Mouse (Mus musculus): ENCODE measurements around the gene Snph. TPM values are rescaled to one million over a fixed set of nuclear protein-coding genes. Genes with fewer than 3 reads are reported as not detected.

Gene Snph
- polyA plus RNA-seq, 1 experiment from 2014 or later = 21.6 TPM

DNA sequence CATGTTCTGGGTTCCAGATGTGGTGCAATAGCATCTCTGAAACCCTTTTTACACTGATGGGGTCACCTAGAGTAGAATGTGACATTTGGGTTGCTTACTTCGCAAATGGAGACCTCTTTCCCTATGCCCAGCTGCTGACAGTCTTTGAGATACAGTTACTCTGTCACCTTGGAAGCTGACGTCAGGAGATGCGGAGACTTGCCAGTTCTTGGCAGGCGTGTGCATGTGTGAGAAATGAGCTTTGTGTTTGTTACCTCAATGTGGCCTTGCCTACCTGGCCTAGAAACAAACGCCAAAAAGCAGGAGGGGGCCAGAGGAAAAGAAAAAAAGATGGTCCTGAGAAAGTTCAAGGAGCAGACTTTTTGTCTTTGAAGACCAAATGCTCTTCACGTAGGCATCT is 65.5 kb downstream of the Snph start:
- Histone ChIP-seq H3K36me3 (ENCODE audit: control insufficient read depth, insufficient read depth, low read length) (peaks cover 11% of the 10 kb centered on the region), H3K9ac (ENCODE audit: low read depth, low read length) (no peak overlapping the region), H3K9me3 (replicated peaks; ENCODE audit: control insufficient read depth, low read length, poor library complexity, severe bottlenecking) (no peaks in the 10 kb centered on the region), H3K4me1 (ENCODE audit: control insufficient read depth, insufficient read depth, low read length) (no peaks in the 10 kb centered on the region), H3K4me2 (ENCODE audit: low read length) (no peak overlapping the region), H3K4me3 (ENCODE audit: low read depth, low read length) (no peak overlapping the region), H3K27ac (ENCODE audit: low read length) (no peak overlapping the region), H3K27me3 (ENCODE audit: control insufficient read depth, insufficient read depth, low read depth, low read length) (no peaks in the 10 kb centered on the region)
- WGBS = 85% methylated on average over 6 of the region's 6 CpGs
- ATAC-seq = no peak

- WGBS = 83% methylated on average over 3 of the region's 3 CpGs
- no peak overlapping the region for H3K27ac ChIP-seq (ENCODE audit: low read length)
These were observed 67.4 kb downstream of the Snph start for GRCm38 (mm10) chr2:151564986-151565385.

DNA sequence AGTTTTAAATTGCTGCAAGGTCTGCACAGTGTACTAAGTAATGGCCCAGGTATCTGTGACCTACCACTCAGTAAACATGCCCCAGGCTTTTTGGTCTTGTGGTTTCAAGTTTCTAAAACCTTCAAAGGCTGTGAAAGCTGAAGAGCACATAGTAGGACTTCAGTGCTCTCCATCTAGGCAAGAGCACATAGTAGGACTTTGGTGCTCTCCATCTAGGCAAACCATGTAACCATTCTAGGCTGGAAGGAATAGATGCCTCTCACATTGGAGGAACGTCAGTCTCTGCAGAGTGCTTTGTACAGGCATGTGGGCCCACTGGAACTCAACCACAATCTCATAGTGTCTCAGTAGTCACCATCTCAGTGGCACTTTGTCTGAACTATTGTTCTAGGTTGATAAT is 68.4 kb downstream of the Snph start:
- Histone ChIP-seq H3K9ac (ENCODE audit: low read depth, low read length) (no peak overlapping the region), H3K4me1 (ENCODE audit: control insufficient read depth, insufficient read depth, low read length) (no peaks in the 10 kb centered on the region), H3K9me3 (replicated peaks; ENCODE audit: control insufficient read depth, low read length, poor library complexity, severe bottlenecking) (no peaks in the 10 kb centered on the region), H3K4me2 (ENCODE audit: low read length) (no peak overlapping the region), H3K4me3 (ENCODE audit: low read depth, low read length) (no peak overlapping the region), H3K27me3 (ENCODE audit: control insufficient read depth, insufficient read depth, low read depth, low read length) (no peaks in the 10 kb centered on the region), H3K36me3 (ENCODE audit: control insufficient read depth, insufficient read depth, low read length) (peaks cover 30% of the 10 kb centered on the region), H3K27ac (ENCODE audit: low read length) (no peak overlapping the region)
- ATAC-seq = no peak
- WGBS = 89% methylated on average over 1 of the region's 1 CpGs

More at GRCm38 (mm10) chr2:151564986-151565385, 67.4 kb downstream of the Snph start:
- no peak overlapping the region for H3K4me2 ChIP-seq (ENCODE audit: low read length)
- H3K36me3 ChIP-seq (ENCODE audit: control insufficient read depth, insufficient read depth, low read length) = peaks cover 21% of the 10 kb centered on the region
- no peak overlapping the region for H3K4me3 ChIP-seq (ENCODE audit: low read depth, low read length)
- ATAC-seq = no peak
- no peak overlapping the region for H3K9ac ChIP-seq (ENCODE audit: low read depth, low read length)
- H3K27me3 ChIP-seq (ENCODE audit: control insufficient read depth, insufficient read depth, low read depth, low read length) = no peaks in the 10 kb centered on the region
- H3K9me3 ChIP-seq (replicated peaks; ENCODE audit: control insufficient read depth, low read length, poor library complexity, severe bottlenecking) = no peaks in the 10 kb centered on the region
- no peaks in the 10 kb centered on the region for H3K4me1 ChIP-seq (ENCODE audit: control insufficient read depth, insufficient read depth, low read length)

DNA sequence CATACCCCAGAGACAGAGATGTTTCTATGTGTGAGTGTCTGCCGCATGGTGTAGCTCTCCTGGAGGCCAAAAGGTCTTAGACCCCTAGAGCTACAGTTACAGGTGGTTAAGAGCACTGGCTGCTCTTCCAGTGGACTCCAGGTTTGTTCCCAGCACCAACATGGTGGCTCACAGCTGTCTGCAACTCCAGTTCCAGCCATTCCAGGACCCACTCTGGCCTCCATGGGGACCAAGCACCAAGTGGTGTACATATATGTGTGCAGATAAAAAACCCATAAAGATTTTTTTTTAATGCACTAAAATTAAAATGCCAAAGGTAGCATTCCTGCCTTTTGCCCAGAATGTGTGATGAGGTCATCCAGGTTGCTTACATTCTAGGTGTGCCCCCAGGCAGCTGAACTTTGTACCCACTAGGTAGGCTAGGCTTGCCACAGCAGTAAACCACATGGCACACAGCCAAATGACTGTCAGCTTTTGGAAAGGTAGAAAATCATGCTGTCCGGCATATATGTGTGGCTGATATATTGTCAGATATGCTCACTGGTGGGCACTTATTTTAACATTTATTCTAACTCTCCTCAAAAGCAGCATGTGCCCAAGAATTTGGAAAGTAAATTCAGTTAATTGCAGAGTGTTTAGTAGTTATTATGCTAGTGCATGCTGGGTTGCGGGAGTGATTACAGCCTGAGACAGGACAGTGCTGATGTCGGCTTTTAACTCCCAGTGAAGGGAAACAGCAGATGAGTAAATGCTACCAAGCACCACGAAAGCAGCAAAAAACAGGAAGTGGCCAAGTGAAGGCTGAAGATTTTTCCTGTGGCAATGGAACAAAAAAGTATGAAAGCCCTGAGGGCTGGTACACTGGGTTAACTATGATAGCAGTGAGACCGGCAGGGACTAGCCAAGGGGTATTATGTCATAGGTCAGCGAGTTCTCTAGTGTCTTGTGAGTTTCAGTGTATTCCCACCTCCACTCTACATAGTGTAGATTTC is 69.2 kb downstream of the Snph start:
- H3K9me3 ChIP-seq (replicated peaks; ENCODE audit: control insufficient read depth, low read length, poor library complexity, severe bottlenecking) = no peaks in the 10 kb centered on the region
- peaks cover 33% of the 10 kb centered on the region for H3K36me3 ChIP-seq (ENCODE audit: control insufficient read depth, insufficient read depth, low read length)
- ATAC-seq = peak; percentile 34; the same call in 1 of the 2 replicates
- H3K27ac ChIP-seq (ENCODE audit: low read length) = no peak overlapping the region
- H3K9ac ChIP-seq (ENCODE audit: low read depth, low read length) = no peak overlapping the region
- H3K4me2 ChIP-seq (ENCODE audit: low read length) = no peak overlapping the region
- H3K4me3 ChIP-seq (ENCODE audit: low read depth, low read length) = no peak overlapping the region
- WGBS = 92% methylated on average over 7 of the region's 7 CpGs
- H3K27me3 ChIP-seq (ENCODE audit: control insufficient read depth, insufficient read depth, low read depth, low read length) = no peaks in the 10 kb centered on the region
- no peaks in the 10 kb centered on the region for H3K4me1 ChIP-seq (ENCODE audit: control insufficient read depth, insufficient read depth, low read length)

- H3K4me2 ChIP-seq (ENCODE audit: low read length) = no peak overlapping the region
- no peak for ATAC-seq
- no peak overlapping the region for H3K4me3 ChIP-seq (ENCODE audit: low read depth, low read length)
- H3K36me3 ChIP-seq (ENCODE audit: control insufficient read depth, insufficient read depth, low read length) = peaks cover 20% of the 10 kb centered on the region
- peaks cover 14% of the 10 kb centered on the region for H3K4me1 ChIP-seq (ENCODE audit: control insufficient read depth, insufficient read depth, low read length)
- H3K9ac ChIP-seq (ENCODE audit: low read depth, low read length) = no peak overlapping the region
- WGBS = 87% methylated on average over 3 of the region's 3 CpGs
- H3K27me3 ChIP-seq (ENCODE audit: control insufficient read depth, insufficient read depth, low read depth, low read length) = no peaks in the 10 kb centered on the region
- no peak overlapping the region for H3K27ac ChIP-seq (ENCODE audit: low read length)
- H3K9me3 ChIP-seq (replicated peaks; ENCODE audit: control insufficient read depth, low read length, poor library complexity, severe bottlenecking) = no peaks in the 10 kb centered on the region
These were observed 82.7 kb downstream of the Snph start for GRCm38 (mm10) chr2:151549615-151550121.

- no peak for ATAC-seq
- Histone ChIP-seq H3K4me2 (ENCODE audit: low read length) (no peak overlapping the region), H3K9me3 (replicated peaks; ENCODE audit: control insufficient read depth, low read length, poor library complexity, severe bottlenecking) (no peaks in the 10 kb centered on the region), H3K36me3 (ENCODE audit: control insufficient read depth, insufficient read depth, low read length) (peaks cover 16% of the 10 kb centered on the region), H3K4me3 (ENCODE audit: low read depth, low read length) (no peak overlapping the region), H3K4me1 (ENCODE audit: control insufficient read depth, insufficient read depth, low read length) (peaks cover 30% of the 10 kb centered on the region), H3K27me3 (ENCODE audit: control insufficient read depth, insufficient read depth, low read depth, low read length) (no peaks in the 10 kb centered on the region), H3K9ac (ENCODE audit: low read depth, low read length) (no peak overlapping the region), H3K27ac (ENCODE audit: low read length) (no peak overlapping the region)
- 92% methylated on average over 4 of the region's 4 CpGs for WGBS
These were observed 85.8 kb downstream of the Snph start for GRCm38 (mm10) chr2:151546571-151546970.

DNA sequence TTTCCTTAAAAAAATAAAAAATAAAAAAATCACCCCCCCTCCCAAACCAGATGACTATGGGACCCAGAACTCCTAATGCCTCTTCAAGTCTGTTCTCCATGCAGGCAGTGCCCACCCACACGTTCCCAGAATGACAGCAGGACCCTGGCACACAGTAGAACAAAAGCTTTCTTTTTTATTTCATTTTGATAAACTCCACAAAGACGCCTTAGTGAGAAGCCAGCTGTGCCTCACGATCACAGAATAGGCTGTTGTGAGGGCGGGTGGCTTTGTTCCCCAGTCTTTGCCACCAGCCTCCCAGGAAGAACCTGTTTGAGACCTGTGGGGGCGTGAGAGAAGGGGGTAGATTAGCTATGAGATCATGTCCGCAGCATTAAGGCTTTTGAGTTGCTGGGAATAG is 87.7 kb downstream of the Snph start:
- 51% methylated on average over 6 of the region's 6 CpGs for WGBS
- no peak overlapping the region for H3K4me3 ChIP-seq (ENCODE audit: low read depth, low read length)
- no peak overlapping the region for H3K9ac ChIP-seq (ENCODE audit: low read depth, low read length)
- no peaks in the 10 kb centered on the region for H3K9me3 ChIP-seq (replicated peaks; ENCODE audit: control insufficient read depth, low read length, poor library complexity, severe bottlenecking)
- H3K4me1 ChIP-seq (ENCODE audit: control insufficient read depth, insufficient read depth, low read length) = peaks cover 34% of the 10 kb centered on the region
- ATAC-seq = no peak
- no peak overlapping the region for H3K27ac ChIP-seq (ENCODE audit: low read length)
- peak overlapping the region; percentile 91 for H3K4me2 ChIP-seq (ENCODE audit: low read length)
- no peaks in the 10 kb centered on the region for H3K27me3 ChIP-seq (ENCODE audit: control insufficient read depth, insufficient read depth, low read depth, low read length)
- peaks cover 4% of the 10 kb centered on the region; the same call in 1 of the 2 replicates for H3K36me3 ChIP-seq (ENCODE audit: control insufficient read depth, insufficient read depth, low read length)

DNA sequence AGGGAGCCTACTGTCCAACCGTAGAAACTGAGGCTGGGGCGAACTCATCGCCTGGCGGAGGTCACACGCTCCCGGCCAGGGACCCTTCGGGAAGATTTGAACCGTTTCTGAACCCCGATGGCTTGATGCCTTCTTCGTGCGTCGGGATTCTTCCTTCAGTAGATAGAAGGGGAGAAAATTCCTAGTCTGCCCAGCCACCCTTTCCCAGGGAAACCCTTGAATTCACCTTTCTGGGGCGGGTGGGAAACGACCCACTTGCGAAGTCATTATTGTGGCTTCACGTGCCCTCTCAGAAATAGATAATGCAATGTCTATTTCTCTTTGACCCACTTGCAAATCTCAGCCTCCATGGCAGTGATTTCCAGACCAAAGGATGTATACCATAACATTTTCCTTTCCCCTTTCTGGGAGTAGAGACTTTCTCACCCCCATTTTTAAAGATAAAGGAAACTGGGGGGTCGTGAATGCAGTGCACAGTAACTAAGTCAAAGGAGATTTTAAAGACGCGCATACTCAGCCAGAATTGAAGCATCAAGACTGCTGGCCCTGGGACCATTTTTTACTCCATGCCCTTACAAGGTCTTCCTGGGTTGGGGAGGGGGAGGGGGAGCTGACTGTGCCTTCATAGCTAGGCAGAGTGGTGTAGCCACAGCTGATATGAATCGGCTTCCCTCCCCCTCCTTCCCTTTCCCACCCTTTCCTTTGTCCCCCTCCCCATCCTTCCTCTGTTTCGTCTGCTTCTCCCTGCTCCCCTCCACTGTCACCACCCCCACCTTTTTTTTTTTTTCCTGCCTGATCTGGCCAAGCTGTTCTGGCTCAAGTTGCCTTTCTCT is 89.1 kb downstream of the Snph start:
- peak overlapping the region; percentile 91 for H3K4me2 ChIP-seq (ENCODE audit: low read length)
- H3K4me3 ChIP-seq (ENCODE audit: low read depth, low read length) = peak overlapping the region; percentile 82
- peak; percentile 0; the same call in 1 of the 2 replicates for ATAC-seq
- H3K27me3 ChIP-seq (ENCODE audit: control insufficient read depth, insufficient read depth, low read depth, low read length) = no peaks in the 10 kb centered on the region
- H3K27ac ChIP-seq (ENCODE audit: low read length) = peak overlapping the region; percentile 90
- no peaks in the 10 kb centered on the region for H3K9me3 ChIP-seq (replicated peaks; ENCODE audit: control insufficient read depth, low read length, poor library complexity, severe bottlenecking)
- peak overlapping the region; percentile 96 for H3K9ac ChIP-seq (ENCODE audit: low read depth, low read length)
- under 1% methylated on average over 21 of the region's 21 CpGs for WGBS
- peaks cover 4% of the 10 kb centered on the region; the same call in 1 of the 2 replicates for H3K36me3 ChIP-seq (ENCODE audit: control insufficient read depth, insufficient read depth, low read length)
- peaks cover 34% of the 10 kb centered on the region for H3K4me1 ChIP-seq (ENCODE audit: control insufficient read depth, insufficient read depth, low read length)
